Mouse (Mus musculus) kidney, adult 11 months (tissue): ENCODE results near the gene Dapl1.

ENCODE experiments used
- DNase-seq: peaks from one replicate; pipeline ENCODE4 v3.0.0; 2022

The Dapl1 gene

GRCm38 (mm10) chr2:59541121-59541887 is 56.9 kb downstream of the Dapl1 start:
- DNase-seq = peak; percentile 59

GRCm38 (mm10) chr2:59543543-59544065 is 59.2 kb downstream of the Dapl1 start:
- DNase-seq = no peak

GRCm38 (mm10) chr2:59544237-59544909 is 59.9 kb downstream of the Dapl1 start:
- no peak for DNase-seq

GRCm38 (mm10) chr2:59545001-59545400 is 60.5 kb downstream of the Dapl1 start:
- no peak for DNase-seq

GRCm38 (mm10) chr2:59547369-59548099 is 63.1 kb downstream of the Dapl1 start:
- no peak for DNase-seq

GRCm38 (mm10) chr2:59552784-59553183 is 68.3 kb downstream of the Dapl1 start:
- DNase-seq = no peak

GRCm38 (mm10) chr2:59554373-59554940 is 70.0 kb downstream of the Dapl1 start:
- no peak for DNase-seq
